Mouse (Mus musculus) megakaryocyte, embryonic 14.5 days (primary cell): ENCODE measurements around the gene Baz2a. TPM values are rescaled to one million over a fixed set of nuclear protein-coding genes. Genes with fewer than 3 reads are reported as not detected.

Experiments
- H3K27me3 ChIP-seq: replicated peaks from 2 replicates; pipeline ENCODE3; 2012; ENCODE audit warnings: inconsistent platforms
- H3K36me3 ChIP-seq: replicated peaks from 2 replicates; pipeline ENCODE3; 2012; ENCODE audit warnings: low read length, inconsistent platforms, mixed read lengths
- H3K4me1 ChIP-seq: 2 replicates; pipeline ENCODE4 v1.6.1; 2012; ENCODE audit warnings: inconsistent platforms
- H3K4me3 ChIP-seq: replicated peaks from 2 replicates; pipeline ENCODE3; 2012; ENCODE audit warnings: moderate library complexity, mild to moderate bottlenecking, inconsistent platforms
- H3K9me3 ChIP-seq: 2 replicates; pipeline ENCODE4 v1.6.1; 2012; ENCODE audit warnings: inconsistent platforms
- FLI1 ChIP-seq: IDR thresholded peaks from 2 replicates; pipeline ENCODE4 v1.6.1; 2012; ENCODE audit warnings: low read length, inconsistent platforms, mixed read lengths
- GATA1 ChIP-seq: IDR thresholded peaks from 3 replicates; pipeline ENCODE4 v1.6.1; 2012; ENCODE audit warnings: mixed read lengths, low read length, inconsistent platforms, borderline replicate concordance
- polyA plus RNA-seq: library from polyadenylated mRNA; stranded (reverse); fragments of >175 nt; gene quantifications from 2 replicates; pipeline ENCODE4 v1.2.3, GENCODE M21; 2012; ENCODE audit warnings: low replicate concordance; ENCODE audit not compliant: insufficient read depth

Gene Baz2a
- polyA plus RNA-seq, 1 experiment: 16.7 TPM

DNA sequence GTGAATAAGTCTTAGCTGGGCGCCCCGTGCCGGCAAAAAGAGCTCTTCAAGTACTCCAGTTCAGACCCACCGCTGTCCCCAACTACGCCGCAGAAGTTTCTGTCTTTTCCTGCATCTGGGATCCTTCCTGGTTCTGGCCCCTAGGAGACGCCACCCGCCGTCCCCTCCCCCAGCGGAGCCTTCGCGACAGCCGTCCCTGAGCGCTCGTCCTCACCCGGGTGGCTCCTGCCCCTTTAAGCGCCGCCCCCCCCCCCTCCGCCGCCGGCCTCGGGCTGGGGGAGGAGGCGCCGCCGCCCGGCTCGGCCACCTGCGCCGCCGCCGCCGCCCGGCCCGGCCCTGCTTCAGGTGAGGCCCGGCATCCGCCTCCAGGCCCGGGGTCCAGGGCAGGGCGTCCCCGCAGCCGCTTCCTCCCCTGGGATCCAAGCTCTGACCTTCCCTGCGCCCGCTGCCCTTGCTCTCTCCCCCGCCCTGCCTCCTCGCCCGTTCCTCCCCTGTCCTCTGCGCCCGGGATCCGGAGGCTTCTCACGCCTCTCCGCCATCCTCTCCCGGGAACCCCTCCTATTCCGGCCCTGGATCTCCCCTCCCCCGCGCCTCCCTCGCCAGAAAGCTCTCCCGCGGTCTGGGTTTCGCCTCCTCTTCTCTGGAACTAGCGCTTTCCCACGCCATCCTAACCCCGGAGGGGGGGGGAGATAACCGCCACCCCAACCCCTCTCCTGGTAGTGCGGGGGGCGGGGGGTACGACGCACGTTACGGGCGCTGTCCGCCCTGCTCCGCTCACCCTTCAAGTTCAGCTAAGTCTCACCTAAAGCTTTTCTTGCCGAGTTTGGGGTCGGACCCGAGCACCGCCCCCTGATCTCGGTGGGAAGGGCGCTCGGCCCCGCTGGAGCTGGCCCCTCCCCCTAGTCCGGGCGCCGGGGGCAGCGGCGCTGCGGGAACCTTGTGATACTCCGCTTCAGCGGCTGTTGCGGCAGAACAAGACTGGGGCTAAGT is 1.4 kb downstream of the Baz2a start:
- Histone ChIP-seq H3K4me1 (peaks cover 75% of the 10 kb centered on the region), H3K9me3 (no peaks in the 10 kb centered on the region), H3K4me3 (peak overlapping the region; percentile 96), H3K36me3 (peaks cover 30% of the 10 kb centered on the region), H3K27me3 (no peaks in the 10 kb centered on the region)
- TF ChIP-seq GATA1 (no peak), FLI1 (no peak)

- no peaks in the 10 kb centered on the region for H3K27me3 ChIP-seq
- H3K36me3 ChIP-seq: peaks cover 22% of the 10 kb centered on the region
- H3K9me3 ChIP-seq: no peaks in the 10 kb centered on the region
- TF ChIP-seq FLI1 (no peak), GATA1 (no peak)
- peaks cover 75% of the 10 kb centered on the region for H3K4me1 ChIP-seq
- peak overlapping the region; percentile 96 for H3K4me3 ChIP-seq
Observed at GRCm38 (mm10) chr10:128093496-128094294, 2.3 kb downstream of the Baz2a start.

GRCm38 (mm10) chr10:128094340-128094968 is 3.1 kb downstream of the Baz2a start:
- TF ChIP-seq GATA1 (no peak), FLI1 (no peak)
- Histone ChIP-seq H3K36me3 (peaks cover 17% of the 10 kb centered on the region), H3K9me3 (no peaks in the 10 kb centered on the region), H3K4me3 (peak overlapping the region; percentile 96), H3K4me1 (peaks cover 72% of the 10 kb centered on the region), H3K27me3 (no peaks in the 10 kb centered on the region)

DNA sequence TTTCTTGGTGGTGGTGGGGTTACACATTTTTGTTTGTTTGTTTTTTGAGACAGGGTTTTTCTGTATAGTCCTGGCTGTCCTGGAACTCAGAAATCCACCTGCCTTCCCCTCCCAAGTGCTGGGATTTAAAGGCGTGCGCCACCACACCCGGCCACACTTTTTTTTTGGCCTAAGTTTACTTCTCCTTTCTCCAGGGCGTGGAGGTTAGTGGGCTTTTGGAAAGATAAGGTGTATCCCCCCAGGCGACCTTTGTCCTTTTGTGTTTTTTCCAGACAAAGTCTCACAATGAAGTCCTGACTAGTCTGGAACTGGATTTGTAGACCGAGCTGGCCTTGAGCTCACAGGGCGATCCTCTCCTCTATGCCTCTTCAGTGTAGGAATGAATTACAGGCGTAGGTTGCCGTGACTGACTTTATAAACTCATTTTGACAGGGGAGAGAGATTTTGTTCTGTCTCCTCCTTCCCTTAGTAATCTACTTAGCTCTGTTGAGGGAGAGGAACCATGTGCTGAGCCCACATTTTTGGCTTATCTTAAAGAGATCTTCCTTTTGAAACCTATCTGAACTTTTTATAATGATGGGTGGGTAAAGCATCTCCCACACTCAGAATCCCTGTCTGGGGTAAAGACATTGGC is 3.7 kb downstream of the Baz2a start:
- H3K9me3 ChIP-seq: no peaks in the 10 kb centered on the region
- peaks cover 65% of the 10 kb centered on the region for H3K4me1 ChIP-seq
- H3K27me3 ChIP-seq: no peaks in the 10 kb centered on the region
- H3K36me3 ChIP-seq: peaks cover 14% of the 10 kb centered on the region
- H3K4me3 ChIP-seq: peak overlapping the region; percentile 96
- TF ChIP-seq FLI1: no peak
- TF ChIP-seq GATA1: no peak

- Histone ChIP-seq H3K4me3 (peak overlapping the region; percentile 95), H3K27me3 (no peaks in the 10 kb centered on the region), H3K9me3 (no peaks in the 10 kb centered on the region), H3K36me3 (peaks cover 16% of the 10 kb centered on the region), H3K4me1 (peaks cover 59% of the 10 kb centered on the region)
- TF ChIP-seq GATA1 (no peak), FLI1 (no peak)
Observed at GRCm38 (mm10) chr10:128096313-128096692, 4.9 kb downstream of the Baz2a start.

- Histone ChIP-seq H3K4me1 (peaks cover 57% of the 10 kb centered on the region), H3K9me3 (no peaks in the 10 kb centered on the region), H3K27me3 (no peaks in the 10 kb centered on the region), H3K4me3 (peak overlapping the region; percentile 95), H3K36me3 (peaks cover 20% of the 10 kb centered on the region)
- TF ChIP-seq FLI1: no peak
- no peak for TF ChIP-seq GATA1
Observed at GRCm38 (mm10) chr10:128096693-128097586, 5.6 kb downstream of the Baz2a start.

DNA sequence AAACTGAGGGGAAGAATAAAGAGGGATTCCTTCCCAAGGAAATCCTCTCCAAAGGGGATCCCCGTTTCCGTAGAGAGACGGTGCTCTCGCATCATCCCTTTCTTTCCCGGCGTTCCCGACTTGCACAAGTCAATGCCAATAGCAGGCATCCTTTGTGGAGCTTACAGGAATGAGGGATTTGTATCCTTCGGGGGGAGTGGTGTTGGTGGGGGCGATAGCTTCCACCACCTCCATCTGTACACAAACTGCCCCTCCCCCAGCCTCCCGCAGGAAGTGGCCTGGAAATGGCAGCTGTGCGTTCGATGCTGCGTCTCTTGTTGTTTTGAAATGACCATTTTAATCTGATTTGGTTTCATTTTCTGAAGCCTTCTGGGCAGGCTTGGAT is 6.2 kb downstream of the Baz2a start:
- Histone ChIP-seq H3K4me1 (peaks cover 53% of the 10 kb centered on the region), H3K36me3 (peaks cover 23% of the 10 kb centered on the region), H3K4me3 (peak overlapping the region; percentile 95), H3K27me3 (no peaks in the 10 kb centered on the region), H3K9me3 (no peaks in the 10 kb centered on the region)
- no peak for TF ChIP-seq FLI1
- TF ChIP-seq GATA1: 0 out of 3 replicates have a peak, but pooled peaks have one; percentile 29

- peaks cover 20% of the 10 kb centered on the region for H3K4me1 ChIP-seq
- H3K36me3 ChIP-seq: peaks cover 93% of the 10 kb centered on the region
- H3K9me3 ChIP-seq: no peaks in the 10 kb centered on the region
- no peak overlapping the region for H3K4me3 ChIP-seq
- H3K27me3 ChIP-seq: no peaks in the 10 kb centered on the region
- TF ChIP-seq FLI1 (no peak), GATA1 (no peak)
Observed at GRCm38 (mm10) chr10:128110103-128110761, 18.9 kb downstream of the Baz2a start.
